Mouse (Mus musculus) v-Abl transformed pro-B cells (cell line): ENCODE data around the gene Insrr.
"Not testable (repeated sequence)": the region's sequence is repeated elsewhere in the genome, so short reads cannot be mapped to it uniquely, and the experiment has no call there.

Experiments used
- in situ Hi-C, 2 experiments: fragments of 400-800 bp; cut with MboI; formaldehyde crosslinking; loops; one replicate each; pipeline ENCODE4 v1.15.1; 2025; ENCODE audit not compliant: unreplicated experiment in 2 of 2

Insrr gene

DNA sequence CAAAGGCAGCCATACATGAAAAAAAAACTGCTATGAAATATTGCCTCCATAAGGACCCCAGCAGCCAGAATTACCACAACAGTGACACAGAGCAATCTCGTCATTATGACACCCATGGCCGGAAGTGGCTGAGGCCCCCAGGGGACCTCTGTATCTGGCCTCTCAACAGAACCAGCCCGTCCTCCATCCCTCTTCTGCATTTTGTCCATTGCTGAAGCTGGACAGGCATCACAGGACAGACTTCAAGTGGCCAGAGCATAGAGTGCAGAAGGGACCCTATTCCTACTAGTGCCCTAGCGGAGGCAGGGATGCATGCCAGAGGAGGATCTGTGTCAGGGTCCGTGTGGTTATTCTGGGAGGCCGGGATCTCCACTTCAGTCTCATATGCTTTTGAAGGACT is 19.4 kb downstream of the Insrr start:
- in situ Hi-C loops = loop anchor here (5.0 to 10.0 kb wide), 4 partner anchors 41 to 61 kb away; no protein-coding TSS in a partner anchor

DNA sequence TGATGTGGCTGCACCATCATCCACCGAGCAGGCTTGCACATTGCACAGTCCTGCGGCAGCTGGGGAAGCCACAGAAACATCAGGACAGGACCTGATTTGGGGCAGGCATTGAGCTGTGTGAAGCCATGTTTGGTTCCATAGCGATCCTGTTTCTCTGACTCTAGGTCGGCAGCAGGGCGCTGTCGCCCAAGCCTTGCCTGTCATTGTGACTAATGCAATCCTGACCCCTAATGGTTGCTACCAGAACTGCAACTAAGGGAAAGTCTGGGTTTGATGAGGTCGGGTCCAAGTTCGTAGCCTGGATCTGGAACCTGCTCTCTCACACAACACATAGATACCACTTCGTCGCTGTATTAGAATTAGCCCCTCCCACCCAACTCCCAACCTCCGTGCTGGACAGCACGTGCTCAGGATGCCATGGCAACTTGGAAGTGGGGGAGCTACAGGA is 19.9 kb downstream of the Insrr start:
- in situ Hi-C loops = loop anchor here (5.0 to 10.0 kb wide), 4 partner anchors 41 to 62 kb away; no protein-coding TSS in a partner anchor

DNA sequence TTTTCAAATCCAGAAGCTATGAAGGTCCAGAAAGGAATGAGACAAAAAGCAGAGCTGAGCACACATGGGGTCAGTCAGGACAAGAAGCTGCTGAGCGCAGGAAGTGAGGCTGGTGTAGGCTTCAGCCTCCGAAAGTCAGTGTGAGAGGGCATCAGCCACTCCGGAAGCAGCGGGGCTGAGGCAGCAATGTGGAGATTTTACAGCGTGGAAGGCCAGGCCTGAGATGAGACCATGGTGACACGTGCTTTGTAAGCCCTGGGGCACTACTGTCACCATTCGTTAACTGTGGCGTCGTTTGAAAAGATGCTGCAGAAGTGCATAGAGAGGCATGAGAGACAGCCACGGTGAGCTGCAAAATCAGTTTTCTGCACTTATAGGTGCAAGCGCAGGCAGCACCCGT is 21.5 kb downstream of the Insrr start:
- in situ Hi-C loops = loop anchor here (5.0 to 10.0 kb wide), 4 partner anchors 39 to 63 kb away; no protein-coding TSS in a partner anchor

DNA sequence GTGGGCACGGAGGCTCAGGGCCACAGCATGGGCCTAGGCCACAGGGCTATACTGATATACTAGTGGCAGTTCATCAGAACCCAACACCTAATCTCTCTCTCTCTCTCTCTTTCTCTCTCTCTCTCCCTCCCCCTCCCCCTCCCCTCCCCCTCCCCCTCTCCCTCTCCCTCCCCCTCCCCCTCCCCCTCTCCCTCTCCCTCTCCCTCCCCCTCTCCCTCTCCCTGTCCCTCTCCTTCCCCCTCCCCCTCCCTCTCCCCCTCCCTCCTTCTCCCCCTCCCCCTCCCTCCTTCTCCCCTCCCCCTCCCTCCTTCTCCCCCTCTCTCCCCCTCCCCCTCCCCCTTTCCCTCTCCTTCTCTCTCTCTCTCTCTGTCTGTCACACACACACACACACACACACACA is 27.5 kb downstream of the Insrr start, which contains the start of gene Pear1:
Gene Pear1, minus strand, starts transcription at position 101 of the 400 bp plus-strand sequence.
- in situ Hi-C loops = not testable (repeated sequence)

DNA sequence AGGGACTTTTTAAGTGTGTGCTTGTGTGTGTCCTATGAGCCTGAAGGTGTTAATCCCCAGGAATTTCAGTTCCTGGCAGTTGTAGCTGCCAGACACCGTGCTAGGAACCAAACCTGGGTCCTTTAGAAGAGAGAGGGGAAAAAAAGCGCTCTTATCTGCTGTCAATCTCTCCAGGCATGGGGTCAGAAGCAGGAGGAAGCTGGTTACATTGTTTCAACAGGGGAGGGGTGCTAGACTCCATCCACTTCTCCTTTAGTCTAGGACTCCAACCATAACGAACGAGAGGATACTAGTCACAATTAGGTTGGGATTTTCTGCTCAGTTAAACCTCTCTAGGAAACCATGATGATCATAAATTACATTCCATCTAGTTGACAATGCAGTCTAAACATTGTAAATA is 31.7 kb downstream of the Insrr start:
- in situ Hi-C loops = no loop called here

DNA sequence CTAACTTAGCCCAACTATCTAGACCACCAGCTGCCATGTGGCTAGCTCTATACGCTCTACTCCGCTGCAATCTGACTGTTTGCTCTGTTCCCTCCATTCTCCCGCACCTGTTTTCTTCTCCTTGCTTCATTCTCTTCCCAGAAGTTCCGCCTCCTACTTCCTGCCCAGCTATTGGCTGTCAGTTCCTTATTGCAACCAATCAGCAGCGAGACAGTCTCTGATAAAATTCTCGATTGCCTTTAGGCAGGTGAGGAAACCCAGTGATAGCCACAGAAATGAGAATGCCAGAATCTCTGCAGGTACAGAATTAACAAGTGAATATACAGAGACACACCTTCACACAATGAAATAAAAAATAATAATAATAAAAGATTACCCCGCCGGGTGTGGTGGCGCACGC is 32.3 kb downstream of the Insrr start:
- in situ Hi-C loops = no loop called here

DNA sequence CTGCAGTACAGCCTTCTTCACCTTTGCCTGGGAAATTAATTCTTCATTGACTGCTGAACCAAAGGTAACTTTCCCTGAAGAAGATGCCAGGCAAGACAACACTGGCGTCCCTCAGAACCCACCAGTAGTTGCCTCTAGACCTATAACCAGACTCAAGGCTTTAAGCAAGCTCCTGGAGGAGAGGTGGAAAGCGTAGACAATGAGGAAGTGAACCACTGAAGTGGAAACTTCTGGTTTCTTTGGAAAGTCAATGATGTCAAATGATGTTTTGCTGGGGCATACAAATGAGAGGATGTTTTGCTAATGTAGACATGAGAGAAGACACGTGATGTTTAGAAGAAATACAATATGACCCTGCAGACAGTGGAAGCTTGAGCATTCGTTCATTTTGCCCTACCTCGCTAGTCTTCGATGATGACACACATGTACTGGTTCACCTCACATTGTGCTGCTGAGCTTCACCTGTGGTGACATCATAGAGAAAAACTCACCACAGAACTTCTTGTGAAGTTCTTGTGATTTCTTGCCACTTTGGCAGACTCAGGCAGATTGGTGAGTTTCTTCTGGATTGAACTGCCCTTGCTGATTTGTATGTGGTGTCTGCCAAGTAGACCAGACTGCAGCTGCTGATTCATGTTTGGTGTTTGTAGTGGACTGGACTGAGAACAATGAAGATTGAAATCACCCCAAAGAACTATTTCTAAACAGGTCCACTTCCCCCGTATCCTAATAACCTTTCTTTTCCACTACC is 35.5 kb downstream of the Insrr start:
- in situ Hi-C loops = no loop called here

DNA sequence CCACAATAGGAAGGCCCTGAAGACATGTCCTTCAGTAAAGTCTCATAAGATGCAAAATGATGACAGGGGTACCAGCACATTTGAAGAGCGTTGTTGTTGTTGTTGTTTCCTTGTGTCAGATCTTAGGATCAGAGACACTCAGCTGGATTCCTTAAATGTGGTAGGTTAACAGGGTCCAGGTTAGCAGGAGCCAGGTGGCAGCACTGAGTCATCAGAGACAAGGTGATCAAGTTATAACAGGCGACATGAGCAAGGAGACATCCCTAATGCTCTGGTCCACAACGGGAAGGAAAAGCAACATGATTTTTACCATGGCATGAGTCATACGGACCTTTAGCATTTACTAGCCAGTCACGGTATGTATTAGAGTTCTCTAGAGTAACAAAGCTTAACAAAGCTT is 36.7 kb downstream of the Insrr start:
- in situ Hi-C loops = no loop called here

DNA sequence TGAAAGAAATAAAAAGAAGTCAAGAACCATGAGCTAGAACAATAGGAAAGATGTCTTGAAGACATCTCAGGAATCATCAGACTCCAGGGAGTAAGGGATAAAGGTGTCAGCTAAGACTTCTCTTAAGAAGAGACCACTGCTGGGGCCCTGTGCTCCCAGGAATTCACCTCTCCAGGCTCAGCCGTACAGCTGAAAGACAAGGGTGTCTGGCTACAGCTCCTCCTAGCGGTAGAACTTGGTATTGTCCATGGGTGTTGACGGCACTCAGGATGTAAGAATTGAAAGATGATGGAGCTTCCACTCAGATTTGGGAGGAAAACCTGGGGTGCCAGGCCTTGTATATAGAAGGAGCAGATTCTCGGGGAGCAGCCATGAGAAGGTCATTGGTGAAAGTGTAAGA is 41.9 kb downstream of the Insrr start:
- in situ Hi-C loops = no loop called here

DNA sequence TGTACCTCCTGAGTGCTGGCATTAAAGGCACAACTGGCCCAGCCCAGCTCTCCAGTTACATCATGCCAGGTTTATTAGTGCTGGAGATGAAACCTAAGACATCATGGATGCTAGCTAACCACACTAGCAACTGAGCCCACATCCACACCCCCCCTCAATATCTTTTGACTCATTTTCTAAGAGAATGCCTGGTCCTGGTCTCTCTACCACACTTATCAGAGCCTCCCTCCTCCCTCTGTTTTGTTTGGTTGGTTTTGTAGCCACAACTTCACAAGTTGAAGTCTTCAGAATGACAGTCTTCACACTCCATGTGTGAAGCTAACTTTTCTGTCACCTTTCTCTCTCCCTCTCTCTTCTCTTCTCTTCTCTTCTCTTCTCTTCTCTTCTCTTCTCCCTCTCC is 44.1 kb downstream of the Insrr start:
- in situ Hi-C loops = no loop called here

DNA sequence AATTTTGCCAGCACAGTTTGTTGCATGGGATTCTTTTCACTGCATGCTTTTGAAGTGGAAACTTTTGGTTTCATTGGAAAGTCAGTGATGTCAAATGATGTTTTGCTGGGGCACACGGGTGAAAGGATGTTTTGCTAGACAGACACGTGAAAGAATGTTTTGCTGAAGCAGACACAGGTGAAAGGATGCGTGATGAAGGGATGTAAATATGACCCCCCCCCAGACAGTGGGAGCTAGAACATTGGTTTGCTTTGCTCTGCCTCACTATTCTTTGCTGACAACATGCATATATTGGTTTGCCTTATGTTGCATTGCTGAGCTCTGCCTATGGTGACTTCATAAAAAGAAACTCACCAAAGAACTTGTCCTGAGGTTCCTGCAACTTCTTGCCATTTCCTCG is 48.2 kb downstream of the Insrr start:
- in situ Hi-C loops = no loop called here

DNA sequence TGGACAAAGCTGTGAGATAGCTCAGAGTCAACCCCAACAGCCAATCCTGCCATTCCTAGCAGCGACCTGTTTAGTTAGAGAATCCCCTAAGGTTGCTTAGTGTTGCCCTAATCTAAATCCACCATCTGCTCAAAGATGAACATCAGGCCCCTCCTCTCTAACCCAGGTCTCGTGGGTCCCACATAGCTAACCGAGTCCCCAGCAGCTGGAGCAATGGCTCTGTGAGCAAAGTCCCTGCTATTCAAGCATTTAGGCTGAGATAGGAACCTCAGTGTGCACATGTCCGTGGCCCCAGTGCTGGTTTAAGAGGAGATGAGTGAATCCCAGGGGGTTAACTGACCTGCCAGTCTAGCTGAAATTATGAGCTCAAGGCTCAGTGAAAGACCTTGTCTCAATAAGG is 49.4 kb downstream of the Insrr start:
- in situ Hi-C loops = no loop called here

DNA sequence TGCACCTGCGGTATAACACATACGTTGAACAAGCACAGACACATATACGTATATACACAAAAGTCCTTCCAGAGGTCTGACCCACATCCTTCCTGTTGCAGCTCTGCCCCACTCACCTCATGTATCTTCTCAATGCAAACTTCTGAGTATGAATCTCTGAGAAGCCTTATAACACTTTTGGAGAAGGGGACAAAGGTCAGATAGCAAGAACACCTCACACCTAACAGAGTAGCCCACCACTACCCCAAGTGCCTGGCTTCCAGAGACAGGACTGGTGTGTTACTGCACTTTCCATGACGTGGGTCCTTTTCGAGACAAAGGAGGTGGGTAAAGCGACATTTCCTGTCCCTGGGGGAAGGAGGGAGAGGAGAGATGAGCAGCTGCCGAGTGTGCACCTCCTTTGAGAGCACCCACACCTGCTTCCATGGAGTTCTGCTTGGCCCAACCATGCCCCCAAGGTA is 49.9 kb downstream of the Insrr start, which contains the start of gene Sh2d2a:
Gene Sh2d2a, plus strand, starts transcription at position 106 of the 461 bp plus-strand sequence.
- in situ Hi-C loops = no loop called here

DNA sequence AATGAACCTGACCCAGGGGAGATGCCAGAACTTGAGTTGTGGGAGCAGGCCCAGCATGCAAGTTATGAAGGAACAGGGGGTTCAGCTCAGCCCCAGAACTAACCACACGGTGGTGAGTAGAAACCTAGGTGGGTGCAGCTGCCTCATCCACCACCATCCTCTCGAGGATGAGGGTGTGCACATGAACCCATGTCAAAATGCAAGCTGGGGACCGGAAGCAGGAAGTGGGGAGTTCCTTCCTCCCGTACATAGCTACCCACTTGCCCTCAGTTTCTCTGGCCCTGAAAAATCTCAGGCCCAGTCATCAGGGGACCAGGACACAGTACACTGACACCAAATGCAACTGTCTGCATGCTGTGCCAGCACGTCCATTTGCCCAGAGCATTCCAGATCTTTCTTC is 50.9 kb downstream of the Insrr start:
- in situ Hi-C loops = no loop called here

DNA sequence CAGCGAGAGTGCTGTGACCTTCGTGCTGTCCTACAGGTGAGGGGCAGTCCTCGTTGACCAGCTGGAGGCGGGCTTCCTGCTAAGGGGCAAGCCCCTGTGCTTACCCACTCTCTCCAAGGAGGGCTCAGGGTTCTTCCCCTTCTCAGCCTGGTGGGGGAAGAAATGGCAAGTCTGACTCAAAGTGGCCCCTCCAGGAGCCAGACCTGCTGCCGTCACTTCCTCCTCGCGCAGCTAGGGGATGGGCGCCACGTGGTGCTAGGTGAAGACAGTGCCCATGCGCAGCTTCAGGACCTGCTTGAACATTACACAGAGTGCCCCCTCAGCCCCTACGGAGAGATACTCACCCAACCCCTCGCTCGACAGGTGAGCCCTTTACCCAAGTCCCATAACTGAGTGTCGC is 52.4 kb downstream of the Insrr start:
- in situ Hi-C loops = no loop called here

DNA sequence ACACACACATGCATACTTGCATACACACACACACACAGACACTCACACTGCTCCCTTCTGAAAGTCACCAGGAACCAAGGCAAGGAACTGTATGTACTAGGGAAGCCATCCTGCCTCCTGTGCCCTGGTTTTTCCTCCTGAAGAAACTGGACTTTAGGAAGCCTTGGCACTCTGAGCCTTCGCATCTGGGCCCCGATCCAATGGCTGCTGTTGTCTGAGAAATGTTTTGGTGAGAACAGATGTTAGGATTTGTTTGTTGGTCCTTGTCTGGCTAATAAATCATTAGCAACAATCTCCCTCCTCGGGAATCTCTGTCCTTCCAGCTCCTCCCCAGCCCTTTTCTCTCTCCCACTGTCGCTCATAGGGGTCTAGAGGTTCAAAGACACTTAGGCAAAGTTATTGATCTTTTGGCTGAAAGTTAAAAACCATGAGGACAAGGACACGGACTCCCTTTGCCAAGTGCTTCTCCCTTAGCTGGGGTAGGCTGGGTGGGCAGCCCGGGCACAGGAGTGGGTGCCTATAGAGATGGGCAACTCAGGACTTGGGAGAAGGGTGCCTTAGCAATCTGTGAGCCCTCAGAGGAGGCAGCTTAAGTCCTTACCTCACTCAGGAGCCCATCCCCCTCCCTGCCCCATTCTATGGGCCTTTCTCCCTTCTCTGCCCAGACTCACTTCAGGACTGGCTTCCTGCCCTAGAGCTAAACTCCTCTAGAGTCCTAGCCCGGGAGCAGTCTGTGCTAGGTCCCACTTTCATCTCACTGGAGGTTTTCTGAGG is 58.2 kb downstream of the Insrr start:
- in situ Hi-C loops = loop anchor here (5.0 kb wide), 2 partner anchors 38 to 58 kb away; partner anchors contain the start of genes Insrr (in 1 of the 2) and Ntrk1 (in 1 of the 2)

DNA sequence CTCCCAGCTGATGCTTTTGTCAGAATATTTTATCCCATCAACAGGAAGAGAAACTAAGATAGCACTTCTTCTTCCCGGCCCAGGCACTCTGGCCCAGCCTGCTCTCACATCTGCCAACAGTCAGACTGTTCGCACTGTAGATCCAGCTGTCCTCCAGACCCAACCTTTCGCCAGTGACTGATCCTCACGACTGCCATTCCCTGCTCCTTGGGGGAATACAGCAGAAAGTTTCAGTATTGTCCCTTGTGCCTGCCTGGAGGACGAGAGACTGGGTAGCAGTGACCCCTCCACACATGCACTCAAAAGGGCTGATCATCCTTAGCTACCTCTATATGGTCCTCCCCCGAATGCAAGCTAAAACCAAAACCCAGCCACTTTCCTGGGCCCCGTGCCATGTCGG is 59.2 kb downstream of the Insrr start:
- in situ Hi-C loops = loop anchor here (5.0 kb wide), 2 partner anchors 39 to 59 kb away; partner anchors contain the start of genes Insrr (in 1 of the 2) and Ntrk1 (in 1 of the 2)

DNA sequence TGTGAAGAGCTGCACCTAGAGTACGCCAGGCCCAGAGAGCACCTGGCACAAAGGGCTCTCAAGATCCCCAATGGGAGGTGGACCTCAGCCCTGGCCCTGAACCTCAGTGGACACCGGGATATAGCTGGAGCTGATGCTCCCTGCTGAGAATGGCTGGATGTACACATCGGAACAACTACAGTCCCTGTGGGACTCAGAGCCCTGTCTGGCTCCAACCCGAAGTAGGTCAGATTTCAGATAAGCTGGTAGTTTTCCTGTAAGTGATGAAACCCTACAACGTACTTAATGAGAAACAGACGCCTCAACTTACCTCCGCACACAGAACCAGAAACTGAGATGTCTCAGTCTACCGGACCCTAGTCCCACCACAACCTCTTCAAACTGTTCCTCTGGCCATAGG is 60.9 kb downstream of the Insrr start:
- in situ Hi-C loops = loop anchor here (5.0 kb wide), 2 partner anchors 40 to 60 kb away; partner anchors contain the start of genes Insrr (in 1 of the 2) and Ntrk1 (in 1 of the 2)

DNA sequence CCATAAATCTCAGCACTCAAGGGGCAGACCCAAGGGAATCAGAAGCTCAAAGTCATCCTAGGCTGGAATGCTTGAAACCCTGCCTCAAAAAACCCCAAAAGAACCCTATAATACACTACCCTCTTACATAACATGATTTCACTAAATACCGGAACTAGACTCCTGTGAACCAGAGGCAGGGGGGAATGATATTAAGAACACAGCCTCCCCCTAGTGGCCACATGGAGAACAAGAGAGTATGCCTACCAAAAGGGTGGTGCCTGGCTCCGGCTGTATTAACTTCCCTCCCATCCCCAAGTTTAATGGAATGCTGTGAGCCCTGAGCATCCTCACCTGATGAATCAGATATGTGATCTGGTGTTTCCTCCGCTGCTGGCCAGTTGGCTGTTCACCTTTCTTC is 63.1 kb downstream of the Insrr start:
- in situ Hi-C loops = loop anchor here (5.0 kb wide), 4 partner anchors 43 to 103 kb away; partner anchors contain the start of genes Insrr (in 1 of the 2) and Ntrk1 (in 1 of the 2)

DNA sequence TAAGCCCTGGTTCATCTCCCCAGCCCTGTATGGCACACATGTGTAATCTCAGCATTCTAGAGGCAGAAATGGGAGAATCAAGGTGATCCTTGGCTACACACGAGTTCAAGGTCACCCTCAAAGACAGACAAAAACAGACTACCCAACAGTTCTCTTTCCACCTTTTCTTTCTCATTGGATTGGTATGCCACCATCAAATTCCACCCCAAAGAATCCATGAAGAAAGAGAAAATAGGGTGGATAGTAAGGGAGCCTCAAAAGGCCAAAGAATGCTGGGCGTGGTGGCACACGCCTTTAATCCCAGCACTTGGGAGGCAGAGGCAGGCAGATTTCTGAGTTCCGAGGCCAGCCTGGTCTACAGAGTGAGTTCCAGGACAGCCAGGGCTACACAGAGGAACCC is 67.4 kb downstream of the Insrr start:
- in situ Hi-C loops = loop anchor here (5.0 kb wide), 2 partner anchors 77 to 107 kb away; no protein-coding TSS in a partner anchor
